Mouse (Mus musculus) heart, postnatal 4 days (tissue): ENCODE results near the gene Proz. TPM values are rescaled to one million over a fixed set of nuclear protein-coding genes. Genes with fewer than 3 reads are reported as not detected.

Source experiments
- DNase-seq: peaks from one replicate; pipeline ENCODE4 v3.0.0; 2021
- total RNA-seq, 2 experiments: library from RNA; stranded (reverse); gene quantifications; 2 replicates each; pipeline ENCODE4 v1.2.3; 2021

Gene Proz
- total RNA-seq, 2 experiments from 2014 or later, result not detected

DNA sequence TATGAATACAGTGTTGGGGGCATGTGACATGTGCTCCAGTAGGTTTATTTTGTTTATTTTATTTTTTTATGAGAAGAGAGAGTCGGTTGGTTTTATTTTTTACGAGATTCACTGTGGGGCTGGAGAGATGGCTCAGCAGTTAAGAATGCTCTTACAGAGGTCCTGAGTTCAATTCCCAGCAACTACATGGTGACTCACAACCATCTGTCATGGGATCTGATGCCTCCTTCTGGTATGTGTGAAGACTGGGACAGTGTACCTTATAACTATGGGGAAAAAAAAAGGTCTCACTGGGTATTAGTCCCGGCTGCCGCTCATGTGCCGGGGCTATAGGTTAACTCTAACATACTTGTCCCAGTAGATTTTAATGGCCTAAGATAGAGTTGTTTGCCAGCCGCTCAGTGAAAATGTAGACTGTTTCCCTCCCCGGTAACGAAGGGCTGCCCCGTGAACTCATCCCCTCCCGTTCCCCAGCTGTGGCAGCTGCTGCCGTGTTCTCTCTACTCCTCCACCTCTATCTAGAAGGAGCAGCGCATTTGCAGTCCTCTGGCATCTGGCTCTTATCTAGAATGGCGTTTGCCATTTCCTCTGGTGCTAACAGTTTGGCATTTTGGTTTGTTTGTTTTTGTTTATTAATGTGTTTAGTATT is 47.4 kb downstream of the Proz start:
- DNase-seq, result no peak

DNA sequence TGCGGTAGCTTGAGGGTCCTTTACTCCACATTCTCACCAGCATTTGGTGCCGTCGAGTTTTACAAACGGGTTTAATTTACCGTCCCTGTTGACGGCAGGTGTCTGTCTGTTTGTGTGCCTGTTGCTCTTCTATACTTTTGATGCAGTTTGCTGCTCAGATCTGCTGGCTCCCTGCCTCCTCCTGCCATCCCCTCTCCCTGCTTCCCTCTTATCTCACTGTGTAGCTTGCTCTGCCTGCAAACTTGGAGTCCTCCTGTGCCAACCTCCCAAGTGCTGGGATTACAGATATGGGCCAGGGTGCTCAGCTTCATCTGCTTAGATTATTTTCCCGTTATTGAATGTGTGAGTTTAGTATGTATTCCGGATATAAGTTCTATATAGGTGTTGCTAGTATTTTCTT is 48.3 kb downstream of the Proz start:
- DNase-seq, result peak; percentile 24

DNA sequence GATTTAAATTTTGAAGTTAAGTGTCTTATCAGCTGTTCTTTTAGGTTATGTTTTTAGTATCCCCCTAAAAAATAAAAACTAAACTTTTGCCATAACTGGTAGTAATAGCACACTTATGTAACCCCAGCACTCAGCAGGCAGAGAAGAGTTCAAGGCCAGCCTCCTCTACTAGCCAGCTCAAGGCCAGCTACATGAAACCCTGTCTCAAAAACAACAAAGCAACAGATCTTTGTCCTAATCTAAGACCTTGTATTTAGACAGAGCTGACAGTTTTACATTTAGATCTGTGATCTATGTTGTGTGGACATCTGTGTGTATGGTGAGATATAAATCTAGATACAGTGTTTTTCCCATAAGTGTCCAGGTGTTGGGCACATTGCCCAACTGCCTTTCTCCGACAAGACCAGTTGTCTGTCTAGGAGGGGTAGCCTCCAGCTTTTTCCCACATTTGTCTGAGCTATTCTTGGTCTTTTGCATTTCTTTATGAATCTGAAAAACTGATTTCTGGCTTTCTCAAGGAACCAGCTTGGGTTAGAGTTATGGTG is 48.8 kb downstream of the Proz start:
- no peak for DNase-seq

DNA sequence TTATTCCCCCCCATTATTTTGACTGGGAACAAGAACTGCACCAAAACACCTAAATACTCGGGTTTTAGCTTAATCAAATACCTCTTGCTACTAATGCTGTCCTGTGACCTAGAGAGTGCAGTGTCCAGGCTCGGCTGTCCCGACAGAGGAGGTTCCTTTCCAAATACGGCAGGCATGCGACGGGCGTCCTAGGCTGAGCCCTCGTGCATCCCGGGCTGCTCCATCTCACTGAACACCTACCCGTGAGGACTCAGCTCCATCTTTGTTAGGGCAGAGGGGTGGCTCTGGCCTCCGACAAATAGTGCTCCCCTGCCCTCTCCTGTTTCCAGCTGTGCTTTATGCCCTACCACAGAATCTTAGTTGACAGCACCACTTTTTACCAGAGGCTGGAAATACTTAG is 51.2 kb downstream of the Proz start:
- DNase-seq, result no peak

DNA sequence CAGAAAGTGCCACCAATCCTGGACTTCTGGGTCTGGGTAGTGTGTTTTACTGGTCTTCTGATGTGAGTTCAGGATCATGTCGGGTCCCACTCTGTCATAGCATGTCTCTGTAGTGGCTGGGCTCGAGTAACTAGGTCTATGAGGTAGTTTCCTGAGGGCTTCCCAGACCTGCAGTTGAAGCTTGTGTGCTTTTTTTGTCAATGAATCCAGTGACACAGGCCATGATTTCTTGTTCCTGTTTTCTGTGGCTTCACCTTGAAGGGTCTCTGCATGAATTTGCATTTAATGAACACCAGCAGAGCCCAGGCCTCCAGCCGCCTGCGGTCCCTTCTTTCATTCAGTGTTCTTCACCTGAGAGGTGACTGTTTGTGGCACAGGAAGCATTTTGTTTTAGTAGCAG is 52.5 kb downstream of the Proz start:
- no peak for DNase-seq

DNA sequence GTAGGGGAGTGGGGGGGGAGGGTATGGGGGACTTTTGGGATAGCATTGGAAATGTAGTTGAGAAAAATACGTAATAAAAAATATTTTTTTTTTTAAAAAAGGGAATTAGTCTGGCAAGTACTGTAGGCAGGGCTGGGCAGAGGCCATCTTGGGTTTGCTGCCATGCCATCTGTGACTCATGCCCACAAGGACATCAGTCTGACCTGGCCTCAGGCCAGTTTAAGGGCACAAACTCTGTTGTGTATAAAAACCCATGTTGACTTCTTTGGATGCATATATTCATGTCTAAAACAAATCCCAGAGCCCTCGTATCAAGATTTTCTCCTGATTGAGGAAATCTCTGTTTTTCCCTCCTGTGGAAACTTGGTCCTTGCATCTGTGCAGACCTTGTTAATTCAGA is 56.4 kb downstream of the Proz start:
- no peak for DNase-seq

DNA sequence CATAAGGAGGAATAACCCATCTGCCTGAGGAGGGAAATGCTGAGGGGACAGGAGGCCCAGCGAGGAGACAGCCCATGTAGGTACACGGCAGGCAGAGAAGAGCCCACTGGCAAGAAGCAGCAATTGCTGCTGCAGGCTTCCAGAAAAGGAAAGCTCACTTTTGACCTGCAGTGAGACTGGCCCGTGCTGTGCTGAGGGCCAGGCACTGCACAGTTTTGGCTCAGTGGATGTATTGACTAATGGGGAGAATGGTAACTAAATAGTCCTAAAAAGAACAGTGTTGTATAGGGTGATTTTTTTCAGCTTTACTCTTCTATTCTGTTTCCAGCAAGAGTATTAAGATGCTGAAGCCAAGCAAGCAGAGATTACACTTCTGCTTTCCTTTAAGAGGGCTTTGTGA is 57.8 kb downstream of the Proz start:
- no peak for DNase-seq

DNA sequence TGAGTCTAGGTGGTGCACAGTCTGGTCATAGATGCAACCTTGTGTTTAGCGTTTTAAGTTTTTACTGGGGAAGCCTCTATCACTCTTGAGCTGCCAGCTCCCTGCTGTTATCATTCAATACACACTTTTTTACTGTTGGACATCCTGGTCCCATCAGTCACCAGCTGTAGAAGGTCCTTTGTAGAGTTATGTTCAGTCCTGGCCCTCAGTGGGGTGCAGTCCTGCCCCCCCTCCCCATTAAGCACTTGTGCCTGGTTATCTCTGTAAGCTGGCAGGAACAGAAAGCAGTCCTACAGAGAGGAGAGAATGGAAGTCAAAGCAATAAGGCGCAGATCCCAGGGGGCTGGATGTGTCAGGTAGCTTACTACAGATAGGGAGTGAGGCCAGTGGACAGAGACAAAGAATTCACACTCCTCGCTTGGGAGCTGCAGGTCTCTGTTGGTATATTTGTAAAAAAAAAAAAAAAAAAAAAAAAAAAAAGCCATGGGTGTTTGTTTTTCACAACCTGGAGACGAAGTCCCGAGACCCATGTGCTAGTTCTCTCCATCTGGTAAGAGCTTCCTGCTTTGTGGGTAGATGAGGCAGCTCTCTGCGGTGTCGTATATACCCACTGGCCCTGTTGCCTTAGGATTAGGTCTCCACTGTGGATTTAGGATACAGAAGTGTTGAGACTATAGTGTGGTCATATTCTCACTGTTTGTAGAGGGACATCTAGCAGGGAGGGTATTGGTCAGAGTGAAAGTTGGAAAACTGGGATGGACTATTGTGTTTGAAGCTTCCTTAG is 60.4 kb downstream of the Proz start:
- no peak for DNase-seq

DNA sequence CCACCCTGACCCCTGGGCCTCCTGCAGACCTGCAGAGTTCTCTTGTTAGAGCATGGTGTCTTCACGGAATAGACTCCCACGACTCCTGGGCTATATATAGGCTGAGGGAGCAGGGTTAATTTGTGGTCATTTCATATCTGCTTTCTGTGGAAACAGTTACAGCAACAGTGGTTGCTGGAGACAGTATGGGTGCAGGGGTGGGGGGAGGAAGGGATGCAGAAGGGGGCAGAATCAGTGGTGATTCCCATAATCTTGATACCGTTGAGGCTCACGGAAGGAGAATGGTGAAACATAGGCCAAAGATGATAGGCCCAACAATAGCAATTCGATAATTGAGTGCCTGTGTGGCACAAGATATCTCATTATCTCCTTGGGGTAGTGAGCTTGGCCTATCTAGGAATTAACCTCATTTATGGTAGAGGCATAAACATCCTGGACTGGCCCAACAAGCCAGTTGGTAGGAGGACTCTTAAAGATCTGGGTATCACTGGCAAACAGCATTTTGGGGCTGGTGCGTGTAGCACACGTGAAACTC is 62.2 kb downstream of the Proz start:
- DNase-seq, result no peak

DNA sequence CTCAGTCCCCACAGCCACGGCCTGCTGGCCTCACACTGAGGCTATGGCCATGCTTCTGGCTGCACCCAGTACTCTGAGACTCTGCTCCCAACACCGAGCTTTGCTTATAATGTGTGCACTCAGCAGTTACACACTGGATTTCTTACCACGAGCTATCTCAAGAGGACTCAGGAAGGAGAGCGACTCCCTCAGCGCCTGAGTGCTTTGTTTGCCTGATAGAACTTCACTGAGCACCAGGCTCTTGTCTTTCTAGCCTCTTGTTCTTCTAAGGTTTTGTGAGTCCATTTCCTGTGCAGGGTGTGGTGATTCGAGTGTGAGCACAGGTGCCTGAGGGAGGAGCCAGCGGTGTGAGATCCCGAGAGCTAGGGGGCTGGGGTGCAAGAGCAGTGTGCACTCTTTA is 64.2 kb downstream of the Proz start:
- no peak for DNase-seq

Other genes with a start within 250 kb of the Proz start
- gene Mcf2l, start 187.1 kb upstream of the Proz start, total RNA-seq, result 10 to 100 TPM; 28.8 to 33.0 TPM
- gene F7, start 34.9 kb upstream of the Proz start, total RNA-seq, result not detected
- under 1 TPM; 0.41 to 0.45 TPM for gene F10, start 23.6 kb upstream of the Proz start, total RNA-seq
- gene Pcid2, start 44.5 kb downstream of the Proz start, total RNA-seq, result 10 to 100 TPM; 14.0 TPM
- 10 to 100 TPM; 76.7 to 80.0 TPM for gene Cul4a, start 44.7 kb downstream of the Proz start, total RNA-seq
- gene Lamp1, start 98.2 kb downstream of the Proz start, total RNA-seq, result 100 to 1,000 TPM; 282 to 294 TPM
- gene Grtp1, start 139.7 kb downstream of the Proz start, total RNA-seq, result 1 to 10 TPM; 6.1 TPM
- gene Adprhl1, start 193.2 kb downstream of the Proz start, total RNA-seq, result 100 to 1,000 TPM; 376 to 389 TPM
- 10 to 100 TPM; 27.8 to 29.5 TPM for gene Dcun1d2, start 227.2 kb downstream of the Proz start, total RNA-seq
- 10 to 100 TPM; 21.7 to 21.9 TPM for gene Tmco3, start 227.3 kb downstream of the Proz start, total RNA-seq